Mouse (Mus musculus) cerebellum, adult 18-20 months (tissue): ENCODE data around the gene Apol9b.

Experiments used
- DNase-seq, 2 experiments: peaks; one replicate each; pipeline ENCODE4 v3.0.0; 2021

Apol9b gene

GRCm38 (mm10) chr15:77782449-77783014 is 53.7 kb downstream of the Apol9b start:
- DNase-seq = no peak

- DNase-seq = no peak
These were observed 55.4 kb downstream of the Apol9b start for GRCm38 (mm10) chr15:77784039-77784824.

DNA sequence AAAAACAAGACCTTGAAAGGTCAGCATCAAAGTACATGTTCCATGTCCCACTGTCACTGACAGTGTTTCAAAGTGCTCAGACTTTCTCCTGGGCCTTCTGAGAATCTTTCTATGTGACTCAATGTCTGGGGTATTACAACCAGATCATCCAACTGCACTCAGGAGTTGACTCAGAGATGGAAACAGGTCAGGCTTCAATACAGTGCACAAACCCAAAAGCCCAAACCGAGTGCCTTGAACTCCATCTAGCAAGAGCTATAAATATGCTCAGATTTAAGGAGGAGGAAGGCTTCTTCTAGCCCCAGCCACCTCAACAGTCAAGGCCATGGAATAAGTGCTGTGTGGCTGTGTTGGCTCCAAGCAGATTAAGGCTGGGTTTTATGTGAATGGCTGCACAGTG is 57.0 kb downstream of the Apol9b start:
- no peak for DNase-seq
